Mouse (Mus musculus) hindbrain, postnatal 0 days (tissue): ENCODE data around the gene Cd207. TPM values are rescaled to one million over a fixed set of nuclear protein-coding genes. Genes with fewer than 3 reads are reported as not detected.

Experiments used
- ATAC-seq: fragments of 200-750 bp; cut with Nextera tagmentation; 2 replicates; pipeline ENCODE4 v1.8.0; 2017; ENCODE audit warnings: mild to moderate bottlenecking, moderate TSS enrichment, moderate library complexity
- DNase-seq: peaks from one replicate; pipeline ENCODE4 v3.0.0-alpha.2; 2015; ENCODE audit warnings: low spot score
- H3K27ac ChIP-seq: fragments of 300-500 bp; sonication (generic); 2 replicates; pipeline ENCODE4 v1.5.1; 2014; ENCODE audit warnings: mild to moderate bottlenecking
- H3K27me3 ChIP-seq: fragments of 300-500 bp; sonication (generic); 2 replicates; pipeline ENCODE4 v1.6.1; 2014; ENCODE audit warnings: low read length, mixed read lengths; ENCODE audit not compliant: insufficient read depth
- H3K36me3 ChIP-seq: fragments of 300-500 bp; sonication (generic); 2 replicates; pipeline ENCODE4 v1.6.1; 2014; ENCODE audit warnings: low read length, mixed read lengths; ENCODE audit not compliant: insufficient read depth
- H3K4me1 ChIP-seq: fragments of 300-500 bp; sonication (generic); 2 replicates; pipeline ENCODE4 v1.6.1; 2014; ENCODE audit warnings: antibody characterized with exemption, low read length, mixed read lengths; ENCODE audit not compliant: insufficient read depth
- H3K4me2 ChIP-seq: fragments of 300-500 bp; sonication (generic); 2 replicates; pipeline ENCODE4 v1.6.1; 2014; ENCODE audit warnings: low read depth, mild to moderate bottlenecking, low read length, moderate library complexity, mixed read lengths
- H3K4me3 ChIP-seq: fragments of 300-500 bp; sonication (generic); 2 replicates; pipeline ENCODE4 v1.5.1; 2014; ENCODE audit warnings: low read length
- H3K9ac ChIP-seq: fragments of 300-500 bp; sonication (generic); replicated peaks from 2 replicates; pipeline ENCODE4 v1.6.1; 2014; ENCODE audit warnings: mild to moderate bottlenecking, low read length, moderate library complexity, mixed read lengths
- H3K9me3 ChIP-seq: fragments of 300-500 bp; sonication (generic); 2 replicates; pipeline ENCODE4 v1.6.1; 2016; ENCODE audit warnings: low read length, mixed read lengths
- CTCF ChIP-seq: IDR thresholded peaks from 2 replicates; pipeline ENCODE4 v1.5.1; 2016; ENCODE audit warnings: antibody characterized with exemption, control low read depth, low read depth
- WGBS: fragments of 180-500 bp; shearing (Covaris S2); extraction: QIAGEN DNeasy Blood & Tissue Kit; methylation state at CpG from one replicate; pipeline ENCODE4 v1.1.7; 2014; 5-methylcytosine and 5-hydroxymethylcytosine counted together
- polyA plus RNA-seq: library from polyadenylated mRNA; unstranded; fragments of >200 nt; fragmentation: Nextera tagmentation; extraction: Ambion mirVana; gene quantifications from 2 replicates; pipeline ENCODE4 v1.2.1, GENCODE M21; 2015
- total RNA-seq: library from RNA; depleted of rRNA; stranded (reverse); fragments of >200 nt; gene quantifications from 2 replicates; pipeline ENCODE4 v1.2.3, GENCODE M21; 2014

Gene Cd207
- total and polyA plus RNA-seq, 2 experiments from 2014 or later, result not detected

GRCm38 (mm10) chr6:83713271-83714136, 35.8 kb upstream of the Cd207 start:
- 6% methylated on average over 12 of the region's 12 CpGs for WGBS
- H3K27me3 ChIP-seq, result peaks cover 86% of the 10 kb centered on the region
- no peak overlapping the region for H3K9ac ChIP-seq
- no peak for DNase-seq
- TF ChIP-seq CTCF, result no peak
- no peak overlapping the region for H3K4me2 ChIP-seq
- no peak overlapping the region for H3K27ac ChIP-seq
- H3K4me3 ChIP-seq, result no peak overlapping the region
- H3K4me1 ChIP-seq, result 0 out of 2 replicates have a peak, but pooled peaks cover 5% of the 10 kb centered on the region
- H3K9me3 ChIP-seq, result no peaks in the 10 kb centered on the region
- H3K36me3 ChIP-seq, result no peaks in the 10 kb centered on the region
- no peak for ATAC-seq

- Histone ChIP-seq H3K4me1 (0 out of 2 replicates have a peak, but pooled peaks cover 5% of the 10 kb centered on the region), H3K27ac (no peak overlapping the region), H3K9ac (no peak overlapping the region), H3K4me3 (peak overlapping the region; percentile 34), H3K27me3 (peaks cover 86% of the 10 kb centered on the region), H3K36me3 (no peaks in the 10 kb centered on the region), H3K9me3 (no peaks in the 10 kb centered on the region), H3K4me2 (peak overlapping the region; percentile 51)
- DNase-seq (no peak), ATAC-seq (no peak)
- TF ChIP-seq CTCF, result no peak
- WGBS, result 1% methylated on average over 45 of the region's 45 CpGs
These were observed 34.2 kb upstream of the Cd207 start for GRCm38 (mm10) chr6:83711725-83712475.

GRCm38 (mm10) chr6:83711067-83711675, 33.5 kb upstream of the Cd207 start, which contains the start of gene Vax2:
TSS of gene Vax2 (plus strand) at chr6:83711264.
- TF ChIP-seq CTCF, result no peak
- 1% methylated on average over 46 of the region's 46 CpGs for WGBS
- peaks cover 90% of the 10 kb centered on the region for H3K27me3 ChIP-seq
- H3K9me3 ChIP-seq, result no peaks in the 10 kb centered on the region
- H3K27ac ChIP-seq, result no peak within 1 kb of the TSS
- peak within 1 kb of the TSS; percentile 51 for H3K4me2 ChIP-seq
- DNase-seq, result peak; percentile 47
- no peaks in the 10 kb centered on the region for H3K36me3 ChIP-seq
- H3K9ac ChIP-seq, result no peak within 1 kb of the TSS
- 0 out of 2 replicates have a peak, but pooled peaks cover 5% of the 10 kb centered on the region for H3K4me1 ChIP-seq
- ATAC-seq, result peak; percentile 64
- peak within 1 kb of the TSS; percentile 34 for H3K4me3 ChIP-seq

GRCm38 (mm10) chr6:83710361-83711066, 32.9 kb upstream of the Cd207 start:
- Histone ChIP-seq H3K27ac (no peak overlapping the region), H3K4me2 (peak overlapping the region; percentile 51), H3K4me3 (peak overlapping the region; percentile 34), H3K27me3 (peaks cover 96% of the 10 kb centered on the region), H3K9me3 (no peaks in the 10 kb centered on the region), H3K9ac (no peak overlapping the region), H3K4me1 (0 out of 2 replicates have a peak, but pooled peaks cover 5% of the 10 kb centered on the region), H3K36me3 (no peaks in the 10 kb centered on the region)
- ATAC-seq (no peak), DNase-seq (no peak)
- TF ChIP-seq CTCF, result no peak
- under 1% methylated on average over 32 of the region's 32 CpGs for WGBS

GRCm38 (mm10) chr6:83707738-83708510, 30.3 kb upstream of the Cd207 start:
- Histone ChIP-seq H3K4me3 (no peak overlapping the region), H3K9ac (no peak overlapping the region), H3K27ac (no peak overlapping the region), H3K4me2 (no peak overlapping the region), H3K27me3 (peaks cover 92% of the 10 kb centered on the region), H3K4me1 (0 out of 2 replicates have a peak, but pooled peaks cover 5% of the 10 kb centered on the region), H3K36me3 (no peaks in the 10 kb centered on the region), H3K9me3 (no peaks in the 10 kb centered on the region)
- DNase-seq, result no peak
- 6% methylated on average over 6 of the region's 6 CpGs for WGBS
- no peak for ATAC-seq
- TF ChIP-seq CTCF, result no peak
